Mouse (Mus musculus) limb, embryonic 10.5 days (tissue): ENCODE measurements at regions not wholly inside any gene's neighbourhood (a gene's known extent, or its start where the extent isn't known, plus 50 kb on each side); places are given as distances from the start of the nearest gene placed in this dataset.

ENCODE experiments used
- DNase-seq: peaks from one replicate; pipeline ENCODE4 v3.0.0-alpha.2; 2017; ENCODE audit warnings: low spot score
- H3K27ac ChIP-seq: fragments of 300-500 bp; sonication (generic); 2 replicates; pipeline ENCODE4 v1.5.1; 2016; ENCODE audit warnings: mild to moderate bottlenecking
- H3K27me3 ChIP-seq: fragments of 300-500 bp; sonication (generic); 2 replicates; pipeline ENCODE4 v1.6.1; 2016; ENCODE audit warnings: low read depth, mild to moderate bottlenecking; ENCODE audit not compliant: poor library complexity, severe bottlenecking
- H3K36me3 ChIP-seq: fragments of 300-500 bp; sonication (generic); 2 replicates; pipeline ENCODE4 v1.6.1; 2016; ENCODE audit warnings: mild to moderate bottlenecking, moderate library complexity
- H3K4me1 ChIP-seq: fragments of 300-500 bp; sonication (generic); 2 replicates; pipeline ENCODE4 v1.6.1; 2016
- H3K4me3 ChIP-seq: fragments of 300-500 bp; sonication (generic); 2 replicates; pipeline ENCODE4 v1.5.1; 2016; ENCODE audit warnings: mild to moderate bottlenecking, moderate library complexity
- H3K9me3 ChIP-seq: fragments of 300-500 bp; sonication (generic); replicated peaks from 2 replicates; pipeline ENCODE4 v1.6.1; 2016; ENCODE audit warnings: mild to moderate bottlenecking
- WGBS: fragments of 180-500 bp; shearing (Covaris S2); methylation state at CpG from one replicate; pipeline ENCODE4 v1.1.7; 2016; 5-methylcytosine and 5-hydroxymethylcytosine counted together

GRCm38 (mm10) chr1:35927049-35927415, 141.2 kb upstream of the Hs6st1 start:
- Histone ChIP-seq H3K27ac (no peak overlapping the region), H3K9me3 (no peaks in the 10 kb centered on the region), H3K4me3 (no peak overlapping the region), H3K4me1 (peaks cover 15% of the 10 kb centered on the region; the same call in 1 of the 2 replicates), H3K36me3 (no peaks in the 10 kb centered on the region), H3K27me3 (no peaks in the 10 kb centered on the region)
- WGBS: 83% methylated on average over 3 of the region's 3 CpGs
- no peak for DNase-seq

- Histone ChIP-seq H3K36me3 (no peaks in the 10 kb centered on the region), H3K27ac (no peak overlapping the region), H3K4me1 (peaks cover 25% of the 10 kb centered on the region), H3K9me3 (no peaks in the 10 kb centered on the region), H3K4me3 (no peak overlapping the region), H3K27me3 (no peaks in the 10 kb centered on the region)
- WGBS: 54% methylated on average over 3 of the region's 3 CpGs
- DNase-seq: no peak
Observed at GRCm38 (mm10) chr1:35930351-35930750, 137.8 kb upstream of the Hs6st1 start.

- DNase-seq: no peak
- no peak overlapping the region for H3K4me3 ChIP-seq
- no peak overlapping the region for H3K27ac ChIP-seq
- H3K27me3 ChIP-seq: no peaks in the 10 kb centered on the region
- no peaks in the 10 kb centered on the region for H3K9me3 ChIP-seq
- no peaks in the 10 kb centered on the region for H3K36me3 ChIP-seq
- WGBS: 89% methylated on average over 7 of the region's 7 CpGs
- peaks cover 27% of the 10 kb centered on the region for H3K4me1 ChIP-seq
Observed at GRCm38 (mm10) chr1:35931056-35931455, 137.1 kb upstream of the Hs6st1 start.

- H3K4me1 ChIP-seq: peaks cover 16% of the 10 kb centered on the region
- H3K36me3 ChIP-seq: no peaks in the 10 kb centered on the region
- no peak for DNase-seq
- no peak overlapping the region for H3K4me3 ChIP-seq
- H3K27me3 ChIP-seq: no peaks in the 10 kb centered on the region
- no peak overlapping the region for H3K27ac ChIP-seq
- WGBS: 95% methylated on average over 7 of the region's 7 CpGs
- H3K9me3 ChIP-seq: no peaks in the 10 kb centered on the region
Observed at GRCm38 (mm10) chr1:35933511-35933910, 134.7 kb upstream of the Hs6st1 start.

GRCm38 (mm10) chr1:35935099-35935651, 133.0 kb upstream of the Hs6st1 start:
- Histone ChIP-seq H3K4me3 (no peak overlapping the region), H3K4me1 (peaks cover 16% of the 10 kb centered on the region), H3K9me3 (no peaks in the 10 kb centered on the region), H3K27ac (peak overlapping the region; percentile 50; the same call in 1 of the 2 replicates), H3K36me3 (no peaks in the 10 kb centered on the region), H3K27me3 (no peaks in the 10 kb centered on the region)
- 63% methylated on average over 7 of the region's 7 CpGs for WGBS
- peak; percentile 39 for DNase-seq

GRCm38 (mm10) chr1:35936362-35937093, 131.7 kb upstream of the Hs6st1 start:
- H3K4me3 ChIP-seq: no peak overlapping the region
- peaks cover 18% of the 10 kb centered on the region for H3K4me1 ChIP-seq
- no peak overlapping the region for H3K27ac ChIP-seq
- DNase-seq: no peak
- H3K27me3 ChIP-seq: no peaks in the 10 kb centered on the region
- H3K36me3 ChIP-seq: no peaks in the 10 kb centered on the region
- H3K9me3 ChIP-seq: no peaks in the 10 kb centered on the region
- WGBS: 68% methylated on average over 5 of the region's 5 CpGs

GRCm38 (mm10) chr1:35940236-35940635, 128.0 kb upstream of the Hs6st1 start:
- WGBS: 91% methylated on average over 2 of the region's 2 CpGs
- peaks cover 27% of the 10 kb centered on the region for H3K4me1 ChIP-seq
- DNase-seq: no peak
- H3K9me3 ChIP-seq: no peaks in the 10 kb centered on the region
- H3K27ac ChIP-seq: no peak overlapping the region
- H3K4me3 ChIP-seq: no peak overlapping the region
- H3K36me3 ChIP-seq: no peaks in the 10 kb centered on the region
- no peaks in the 10 kb centered on the region for H3K27me3 ChIP-seq

GRCm38 (mm10) chr1:35941642-35942077, 126.5 kb upstream of the Hs6st1 start:
- H3K36me3 ChIP-seq: no peaks in the 10 kb centered on the region
- DNase-seq: no peak
- WGBS: 13% methylated on average over 8 of the region's 8 CpGs
- peak overlapping the region; percentile 50; the same call in 1 of the 2 replicates for H3K27ac ChIP-seq
- no peak overlapping the region for H3K4me3 ChIP-seq
- no peaks in the 10 kb centered on the region for H3K27me3 ChIP-seq
- H3K4me1 ChIP-seq: peaks cover 22% of the 10 kb centered on the region
- H3K9me3 ChIP-seq: no peaks in the 10 kb centered on the region

- Histone ChIP-seq H3K4me3 (no peak overlapping the region), H3K36me3 (no peaks in the 10 kb centered on the region), H3K4me1 (peaks cover 22% of the 10 kb centered on the region), H3K9me3 (no peaks in the 10 kb centered on the region), H3K27ac (no peak overlapping the region), H3K27me3 (no peaks in the 10 kb centered on the region)
- WGBS: 68% methylated on average over 7 of the region's 7 CpGs
- no peak for DNase-seq
Observed at GRCm38 (mm10) chr1:35942222-35942621, 126.0 kb upstream of the Hs6st1 start.

- H3K4me3 ChIP-seq: no peak overlapping the region
- no peaks in the 10 kb centered on the region for H3K9me3 ChIP-seq
- no peak overlapping the region for H3K27ac ChIP-seq
- no peaks in the 10 kb centered on the region for H3K27me3 ChIP-seq
- WGBS: 19% methylated on average over 7 of the region's 7 CpGs
- no peak for DNase-seq
- peaks cover 22% of the 10 kb centered on the region for H3K4me1 ChIP-seq
- H3K36me3 ChIP-seq: no peaks in the 10 kb centered on the region
Observed at GRCm38 (mm10) chr1:35943800-35944199, 124.4 kb upstream of the Hs6st1 start.

- H3K4me1 ChIP-seq: peaks cover 22% of the 10 kb centered on the region
- no peaks in the 10 kb centered on the region for H3K36me3 ChIP-seq
- 71% methylated on average over 5 of the region's 5 CpGs for WGBS
- H3K27ac ChIP-seq: no peak overlapping the region
- H3K27me3 ChIP-seq: no peaks in the 10 kb centered on the region
- no peak overlapping the region for H3K4me3 ChIP-seq
- no peak for DNase-seq
- H3K9me3 ChIP-seq: no peaks in the 10 kb centered on the region
Observed at GRCm38 (mm10) chr1:35944376-35944775, 123.8 kb upstream of the Hs6st1 start.

- Histone ChIP-seq H3K36me3 (no peaks in the 10 kb centered on the region), H3K27me3 (no peaks in the 10 kb centered on the region), H3K4me3 (no peak overlapping the region), H3K27ac (no peak overlapping the region), H3K4me1 (peaks cover 22% of the 10 kb centered on the region), H3K9me3 (no peaks in the 10 kb centered on the region)
- no peak for DNase-seq
- 90% methylated on average over 8 of the region's 8 CpGs for WGBS
Observed at GRCm38 (mm10) chr1:35944849-35945248, 123.4 kb upstream of the Hs6st1 start.

- WGBS: 87% methylated on average over 4 of the region's 4 CpGs
- no peak for DNase-seq
- no peak overlapping the region for H3K4me3 ChIP-seq
- no peaks in the 10 kb centered on the region for H3K36me3 ChIP-seq
- no peak overlapping the region for H3K27ac ChIP-seq
- no peaks in the 10 kb centered on the region for H3K27me3 ChIP-seq
- H3K4me1 ChIP-seq: peaks cover 22% of the 10 kb centered on the region
- H3K9me3 ChIP-seq: no peaks in the 10 kb centered on the region
Observed at GRCm38 (mm10) chr1:35945596-35945995, 122.6 kb upstream of the Hs6st1 start.
